Mouse (Mus musculus): ENCODE data around the gene Lmntd1. TPM values are rescaled to one million over a fixed set of nuclear protein-coding genes. Genes with fewer than 3 reads are reported as not detected.
A peak's percentile ranks its signal among the peaks of the same experiment; 100 is the strongest.
"Not testable (repeated sequence)": the region's sequence is repeated elsewhere in the genome, so short reads cannot be mapped to it uniquely, and the experiment has no call there.

Gene Lmntd1
- total RNA-seq, 4 experiments from 2014 or later, result 0.15 TPM; not detected in 3

DNA sequence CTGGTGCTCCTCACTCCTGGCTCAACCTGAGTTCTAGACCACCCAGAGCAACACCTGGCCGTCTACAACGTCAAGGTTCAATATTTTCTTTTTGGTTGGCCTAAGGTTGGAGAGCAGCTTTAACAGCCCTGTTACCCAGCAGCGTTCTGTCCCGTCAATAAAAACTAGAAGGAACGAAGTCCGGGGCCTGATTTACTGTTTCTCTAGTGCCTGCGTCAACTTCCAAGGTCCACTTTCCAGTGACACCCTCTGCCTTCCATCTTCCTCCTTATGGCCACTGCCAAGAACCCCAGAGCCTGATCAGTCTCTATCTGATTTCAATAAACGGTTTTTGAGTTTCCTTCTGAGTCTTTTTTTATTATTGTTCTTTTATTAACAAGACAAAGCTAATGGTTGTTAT lies 267.8 kb downstream of the Lmntd1 start:
- DNase-seq (ENCODE audit: low spot score in 2 of 2), result no peak

- DNase-seq (ENCODE audit: low spot score in 2 of 2), result no peak
Observed at GRCm38 (mm10) chr6:145344719-145345118, 269.4 kb downstream of the Lmntd1 start.

- DNase-seq (ENCODE audit: low spot score in 2 of 2), result no peak
Observed at GRCm38 (mm10) chr6:145343457-145343856, 270.7 kb downstream of the Lmntd1 start.

DNA sequence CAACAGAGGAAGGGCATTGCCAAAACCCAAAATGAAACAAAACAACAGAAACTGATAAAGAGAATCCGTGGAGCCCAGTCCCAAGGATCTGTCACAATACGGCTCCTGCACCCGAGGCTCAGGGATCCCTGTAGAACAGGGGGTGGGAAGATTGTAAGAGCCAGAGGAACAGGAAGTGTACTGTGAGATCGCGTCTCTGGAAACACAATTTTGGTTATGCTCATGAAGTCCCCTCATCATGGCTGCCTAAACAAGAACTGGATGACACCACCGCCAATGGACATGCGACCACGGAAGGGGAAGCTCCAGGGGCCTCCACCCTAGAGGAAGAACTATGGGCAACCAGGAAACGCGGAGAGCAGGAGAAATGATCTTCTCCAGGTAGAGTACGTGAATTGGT lies 271.3 kb downstream of the Lmntd1 start:
- DNase-seq (ENCODE audit: low spot score in 2 of 2), result no peak

- peak; percentile 77 to 79 for DNase-seq (ENCODE audit: low spot score in 2 of 2)
Observed at GRCm38 (mm10) chr6:145341301-145342193, 272.6 kb downstream of the Lmntd1 start.

DNA sequence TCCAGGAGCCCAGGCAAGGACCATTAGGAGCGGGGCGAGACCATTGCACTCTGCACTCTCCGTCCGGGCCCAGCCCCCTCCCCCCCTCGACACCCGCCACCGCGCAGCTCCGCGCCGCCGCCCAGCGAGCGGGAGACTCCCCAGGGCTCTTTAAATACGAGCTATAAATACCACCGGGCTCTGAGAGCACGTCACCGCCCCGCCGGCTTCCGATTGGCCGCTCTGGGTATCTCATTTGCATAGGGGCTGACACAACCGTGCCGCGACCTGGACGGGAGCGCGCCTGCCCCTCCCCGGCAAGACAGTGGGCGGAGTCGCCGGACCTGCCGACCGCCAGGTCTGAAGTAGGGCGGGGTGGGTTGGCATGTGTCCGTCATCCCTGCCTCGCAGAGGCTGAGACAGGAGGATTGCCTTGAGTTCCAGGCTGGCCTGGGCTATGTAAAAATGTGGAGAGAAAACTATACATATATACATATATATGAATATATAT lies 273.4 kb downstream of the Lmntd1 start:
- peak; percentile 95 to 96 for DNase-seq (ENCODE audit: low spot score in 2 of 2)

DNA sequence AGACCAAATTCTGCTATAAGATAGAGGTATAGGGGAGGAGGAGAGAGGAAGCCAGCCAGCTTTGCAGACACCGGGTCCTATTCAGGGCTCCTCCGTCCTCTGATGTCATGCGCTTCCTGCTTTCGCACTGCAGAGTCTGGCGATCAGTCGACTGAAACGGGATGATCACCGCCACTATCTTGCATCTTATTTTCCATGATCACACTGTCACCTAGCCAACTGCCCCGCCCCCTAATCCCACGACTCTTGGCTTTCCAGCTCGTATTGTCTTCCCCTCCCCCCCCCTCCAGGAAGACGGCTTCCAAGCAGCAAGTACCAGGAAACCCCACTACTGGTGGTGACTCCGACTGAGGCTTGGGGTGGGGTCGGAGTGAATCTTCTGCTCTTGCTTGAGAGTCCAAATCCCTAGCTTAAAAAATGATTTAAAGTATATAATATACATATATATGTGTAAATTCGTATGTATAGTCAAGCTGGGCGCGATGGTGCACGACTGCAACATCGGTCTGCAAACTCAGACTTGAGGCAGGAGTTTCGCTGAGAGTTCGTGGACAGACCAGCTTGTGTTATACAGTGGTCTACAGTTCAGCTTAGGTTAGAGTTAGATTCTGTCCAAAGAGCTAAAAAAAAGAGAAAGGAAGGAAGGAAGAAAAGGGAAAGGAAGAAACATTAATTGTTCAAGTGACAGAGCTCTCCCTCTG lies 274.0 kb downstream of the Lmntd1 start:
- DNase-seq (ENCODE audit: low spot score in 2 of 2), result peak; percentile 55 to 62

DNA sequence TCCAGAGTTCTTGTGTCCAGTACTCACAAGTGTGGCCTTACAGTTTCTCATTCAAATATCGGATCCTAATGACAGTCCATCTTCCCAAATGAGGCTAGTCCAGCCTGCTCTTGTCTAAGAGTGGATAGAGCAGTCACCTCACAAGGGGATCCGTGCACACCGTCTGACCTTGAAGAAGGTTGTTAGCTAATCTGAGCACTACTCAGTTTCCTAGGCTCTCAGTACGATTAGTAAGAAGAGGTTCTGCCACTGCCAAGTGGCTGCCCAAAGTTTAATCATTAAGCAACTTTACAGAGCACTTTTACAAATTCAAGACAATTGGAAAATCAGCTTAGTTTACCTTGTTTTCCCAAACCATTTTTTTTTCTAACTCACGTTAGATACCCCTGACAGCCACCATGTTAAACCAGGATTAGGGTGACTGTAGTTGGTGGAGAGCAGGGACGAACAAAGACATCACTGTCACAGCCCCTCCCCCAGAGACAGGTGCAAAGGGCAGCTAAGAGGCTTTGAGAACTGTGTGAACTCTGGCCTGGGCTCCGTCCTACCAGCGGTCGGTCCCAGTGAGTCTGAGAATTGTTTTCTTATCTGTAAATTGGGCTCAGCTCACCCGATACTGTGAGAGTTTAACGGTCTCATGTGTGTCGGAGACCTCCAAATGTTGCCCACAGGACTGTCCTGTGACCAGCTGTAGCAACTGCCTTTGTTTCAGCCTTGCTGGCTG lies 275.4 kb downstream of the Lmntd1 start:
- no peak for DNase-seq (ENCODE audit: low spot score in 2 of 2)

GRCm38 (mm10) chr6:145337521-145337920 lies 276.6 kb downstream of the Lmntd1 start:
- not testable (repeated sequence) for DNase-seq (ENCODE audit: low spot score in 2 of 2)

DNA sequence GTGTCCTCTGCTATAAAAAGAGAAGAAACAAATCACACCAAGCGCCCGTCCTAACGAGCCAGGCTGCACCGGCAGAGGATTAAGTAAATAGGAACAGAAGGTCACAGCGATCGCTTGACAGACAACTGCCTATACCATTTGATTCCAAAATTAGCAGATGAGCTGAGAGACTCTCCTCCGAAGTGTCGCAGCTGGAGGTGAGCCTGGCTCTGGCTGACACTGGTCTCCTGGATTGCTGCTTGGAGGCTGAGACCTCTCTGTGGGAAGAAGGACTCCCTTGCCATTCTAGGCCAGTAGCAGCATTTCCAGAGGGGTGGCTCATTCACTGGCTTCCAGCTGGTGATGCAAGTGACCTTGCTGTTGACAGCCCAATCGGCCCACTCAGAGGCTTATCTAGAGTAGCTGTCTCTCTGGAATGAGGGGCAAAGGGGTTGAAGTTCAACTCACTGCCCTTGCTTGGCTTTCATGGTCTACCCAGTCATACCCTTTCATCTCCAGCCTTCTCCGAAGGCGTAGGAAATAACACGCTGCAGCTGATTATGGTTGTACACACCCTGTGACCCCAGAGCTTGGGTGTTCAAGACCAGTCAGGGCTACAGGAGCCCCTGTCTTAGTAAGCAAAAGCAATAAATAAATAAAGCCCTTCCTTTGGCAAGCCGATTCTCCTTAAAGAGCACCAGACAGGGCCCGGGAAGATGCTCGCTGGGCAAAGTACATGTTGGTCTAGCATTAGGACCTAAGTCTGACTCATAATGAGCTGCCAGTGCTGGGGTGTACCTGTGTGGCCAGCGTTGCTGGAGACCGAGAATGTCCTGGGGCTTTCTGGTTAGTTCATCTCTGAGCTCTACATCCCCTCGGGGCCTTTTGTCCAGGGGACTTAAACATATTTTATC lies 278.0 kb downstream of the Lmntd1 start:
- peak; percentile 25 to 51 for DNase-seq (ENCODE audit: low spot score in 2 of 2)

DNA sequence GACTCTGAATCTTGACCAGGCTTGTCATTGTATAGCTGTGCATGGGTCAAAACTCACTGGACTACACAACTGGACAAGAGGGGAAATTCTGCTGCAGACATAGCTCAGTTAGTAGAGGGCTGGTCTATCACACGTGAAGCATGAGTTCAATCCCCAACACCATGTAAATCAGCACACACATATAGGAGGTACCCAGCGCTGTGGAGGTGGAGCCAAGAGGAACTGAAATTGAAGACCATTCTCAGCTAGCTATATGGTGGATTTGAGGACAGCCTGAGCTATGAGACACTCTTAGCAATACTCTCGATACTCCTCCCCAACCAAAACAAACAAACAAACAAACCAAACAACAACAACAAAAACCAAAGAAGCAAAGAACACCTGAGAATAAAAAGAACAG lies 279.9 kb downstream of the Lmntd1 start:
- no peak for DNase-seq (ENCODE audit: low spot score in 2 of 2)

DNA sequence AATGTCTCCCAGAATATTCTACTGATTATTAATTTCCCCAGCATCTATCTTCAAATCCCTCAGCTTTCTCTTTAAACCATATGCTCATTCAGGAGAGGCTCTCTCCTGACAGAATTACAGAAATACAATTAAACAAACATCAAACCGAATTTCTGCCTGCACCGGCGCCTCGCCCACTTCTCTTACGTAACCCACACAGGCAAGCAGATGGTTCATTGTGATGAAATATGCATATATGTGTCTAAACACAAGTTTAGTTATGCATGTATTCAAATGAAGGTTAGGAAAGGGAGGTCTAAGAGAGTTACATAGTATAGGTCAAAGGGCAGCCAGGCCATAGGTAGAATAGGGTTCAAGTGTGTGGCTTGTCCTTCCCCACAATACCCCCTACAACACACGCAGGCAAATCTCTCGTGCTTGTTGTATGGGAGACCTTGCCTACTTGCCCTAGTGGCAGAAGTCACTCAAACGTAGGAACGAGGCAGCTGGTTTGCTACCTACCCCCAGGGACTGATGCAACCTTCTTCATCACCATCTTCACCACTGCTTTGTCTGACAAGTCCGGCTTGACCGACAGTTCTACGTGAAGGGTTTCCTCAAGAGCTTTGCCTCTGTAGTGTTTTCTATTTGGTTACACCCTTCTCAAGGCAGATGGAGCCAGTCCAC lies 287.8 kb downstream of the Lmntd1 start:
- no peak for DNase-seq (ENCODE audit: low spot score in 2 of 2)

- no peak for DNase-seq (ENCODE audit: low spot score in 2 of 2)
Observed at GRCm38 (mm10) chr6:145325095-145325494, 289.0 kb downstream of the Lmntd1 start.

GRCm38 (mm10) chr6:145324470-145324869 lies 289.6 kb downstream of the Lmntd1 start:
- no peak for DNase-seq (ENCODE audit: low spot score in 2 of 2)

GRCm38 (mm10) chr6:145322246-145322645 lies 291.9 kb downstream of the Lmntd1 start:
- no peak for DNase-seq (ENCODE audit: low spot score in 2 of 2)

DNA sequence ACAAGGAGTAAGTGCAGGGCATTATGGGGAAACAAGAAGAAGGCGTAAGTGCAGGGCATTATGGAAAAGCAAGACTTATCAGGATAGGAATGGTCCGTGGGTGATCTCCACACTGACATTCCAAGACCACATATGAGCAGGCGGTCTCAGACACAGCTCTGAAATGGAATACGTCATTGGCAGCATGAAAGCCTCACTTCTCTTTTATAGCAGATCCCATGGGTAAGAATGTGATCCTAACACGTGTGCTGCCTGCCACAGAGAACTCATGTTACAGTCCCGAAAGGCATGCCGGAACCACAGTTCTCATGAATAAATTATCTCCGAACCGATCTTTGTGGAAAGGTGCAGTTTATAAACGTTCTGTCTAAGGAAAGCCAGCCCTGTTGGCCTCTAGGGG lies 294.0 kb downstream of the Lmntd1 start:
- no peak for DNase-seq (ENCODE audit: low spot score in 2 of 2)
